Mouse (Mus musculus) thymus, adult 18-20 months (tissue): ENCODE measurements around the gene Kcnk10.

ENCODE experiments used
- DNase-seq, 2 experiments: peaks; one replicate each; pipeline ENCODE4 v3.0.0; 2022; ENCODE audit warnings: mixed read lengths in 2 of 2

The Kcnk10 gene

DNA sequence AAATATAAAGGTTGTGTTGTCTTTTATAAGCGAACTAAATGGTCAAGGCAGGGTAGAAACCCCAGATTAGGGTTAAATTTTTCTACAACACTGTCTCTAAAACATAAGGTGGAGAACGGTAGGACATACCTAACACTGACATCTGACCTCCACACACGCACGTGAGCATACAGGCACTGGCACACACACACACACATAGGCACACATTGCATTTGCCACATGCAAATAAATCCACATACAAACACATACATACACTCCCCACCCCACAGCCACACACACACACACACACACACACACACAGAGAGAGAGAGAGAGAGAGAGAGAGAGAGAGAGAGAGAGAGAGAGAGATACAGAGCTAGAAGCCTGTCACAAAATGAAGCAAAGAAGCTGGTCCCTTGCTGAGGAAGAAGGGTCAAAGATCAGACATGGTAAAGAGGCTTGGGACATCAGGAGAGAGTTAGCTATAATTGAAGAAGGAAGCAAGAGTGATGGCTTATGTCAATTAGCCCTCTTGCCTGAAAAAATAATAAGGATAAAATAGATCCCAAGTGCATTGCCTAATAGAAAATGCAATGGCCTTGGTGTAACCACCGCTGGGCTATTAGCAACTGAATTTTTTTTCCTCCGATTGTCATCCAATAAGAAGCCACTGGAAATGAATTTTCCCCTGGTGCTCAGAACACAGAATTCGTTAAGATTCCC is 58.1 kb downstream of the Kcnk10 start:
- DNase-seq, result no peak

DNA sequence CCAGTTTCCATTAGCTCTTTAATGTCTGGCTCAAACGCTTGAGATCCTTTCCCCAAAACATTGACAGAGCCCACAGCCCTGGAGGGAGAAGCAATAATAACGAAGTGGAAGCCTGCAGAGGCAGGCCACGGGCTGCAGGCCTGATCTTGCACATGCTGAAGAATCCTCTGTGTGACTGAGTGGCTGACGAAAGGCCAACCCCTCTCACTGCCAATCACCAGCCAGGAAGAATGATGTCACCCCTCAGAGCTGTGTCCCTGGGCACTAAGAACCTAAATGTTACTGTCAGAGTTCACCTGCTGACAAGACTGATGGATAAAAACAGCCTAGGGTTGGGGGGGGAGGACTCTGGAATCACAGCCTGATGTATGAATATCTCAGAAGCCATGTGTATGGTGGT is 72.5 kb downstream of the Kcnk10 start:
- DNase-seq, result no peak

DNA sequence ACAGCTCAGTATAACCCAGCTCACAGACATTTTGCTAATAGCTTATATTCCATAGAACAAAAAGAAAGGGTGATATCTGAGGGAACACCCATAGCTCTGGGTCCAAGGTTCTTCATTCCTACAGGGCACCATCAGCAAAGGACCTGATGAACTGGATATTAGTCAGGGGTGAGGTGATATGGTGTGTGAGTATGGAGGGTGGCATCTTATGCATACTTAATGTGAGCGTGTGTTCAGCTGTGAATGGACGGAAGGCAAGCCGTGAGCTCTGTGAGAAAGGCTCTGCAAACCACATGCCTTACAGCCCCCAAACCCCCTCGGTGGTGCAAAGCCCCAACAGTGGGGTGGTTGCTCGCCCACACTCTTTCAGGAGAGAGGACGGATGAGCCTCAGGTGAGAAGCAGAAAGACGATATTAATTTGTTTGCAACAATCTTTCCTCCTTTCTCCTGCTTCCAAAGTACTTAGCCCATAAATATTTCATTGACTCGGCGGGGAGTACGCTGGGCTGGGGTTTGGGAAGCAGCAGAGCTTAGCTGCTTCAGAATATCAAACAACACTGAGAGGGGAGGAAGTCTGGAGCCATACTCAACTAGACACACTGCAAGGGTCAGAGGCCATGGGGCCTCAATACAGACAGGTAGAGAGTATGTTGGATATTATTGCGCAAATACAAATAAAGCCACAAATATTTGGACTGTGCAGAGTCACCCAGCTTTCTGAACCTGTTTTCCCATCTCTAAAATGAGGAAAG is 76.4 kb downstream of the Kcnk10 start:
- DNase-seq, result no peak

DNA sequence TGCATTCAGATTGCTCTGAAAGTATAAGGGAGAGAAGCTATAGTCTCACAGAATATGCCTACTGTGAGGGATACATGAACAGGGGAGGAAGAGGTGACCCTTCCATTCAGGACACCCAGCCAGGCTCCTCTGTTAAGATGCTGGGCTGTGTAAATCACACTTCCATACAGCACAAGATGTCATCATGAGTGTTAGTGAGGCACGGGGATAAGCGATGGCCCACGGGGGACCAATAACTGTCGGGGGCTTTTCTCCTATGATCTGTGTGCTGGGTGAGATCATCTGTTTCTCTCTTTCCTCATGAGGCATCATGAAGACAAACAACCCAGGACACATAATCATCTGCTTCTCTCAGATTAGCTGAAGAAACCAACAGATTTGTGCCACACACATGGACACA is 77.1 kb downstream of the Kcnk10 start:
- DNase-seq, result no peak

DNA sequence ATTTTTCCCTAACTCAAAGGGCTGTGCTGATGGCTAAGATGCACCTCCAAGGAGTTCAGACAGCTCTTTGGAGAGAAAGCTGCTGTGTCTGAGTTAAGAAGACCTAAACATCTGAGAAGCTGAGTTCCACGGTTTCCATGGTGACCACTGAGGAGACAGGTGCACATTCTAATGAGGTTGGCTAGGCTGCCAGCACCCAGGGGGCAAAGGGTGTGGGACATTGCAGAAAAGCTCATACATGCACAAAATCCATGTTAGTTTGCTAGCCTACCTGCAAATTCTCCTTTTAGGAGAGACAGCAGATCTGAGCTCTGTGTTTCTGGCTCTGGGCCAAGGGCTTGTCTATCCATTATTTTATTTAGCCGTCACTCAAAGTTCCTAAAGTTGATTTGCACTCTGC is 96.7 kb downstream of the Kcnk10 start:
- DNase-seq, result no peak

DNA sequence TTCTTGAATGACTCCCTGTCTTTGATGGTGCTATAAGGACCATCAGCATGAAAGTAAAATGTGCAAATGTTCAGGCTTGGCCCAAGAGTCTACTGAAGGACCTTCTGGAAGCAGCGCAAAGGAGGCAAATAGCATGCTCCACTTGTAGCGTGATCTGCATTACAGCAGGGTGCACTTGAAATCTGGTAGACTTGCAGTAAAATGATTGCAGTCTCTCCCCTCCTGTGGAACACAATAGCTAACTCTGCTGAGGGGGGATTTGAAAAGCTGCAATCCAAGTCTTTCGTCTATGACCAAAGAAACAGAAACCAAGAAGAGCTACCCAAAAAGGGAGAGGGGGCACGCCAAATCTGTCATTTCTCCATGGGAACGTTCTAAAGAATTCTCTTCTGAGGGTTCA is 97.1 kb downstream of the Kcnk10 start:
- no peak for DNase-seq

DNA sequence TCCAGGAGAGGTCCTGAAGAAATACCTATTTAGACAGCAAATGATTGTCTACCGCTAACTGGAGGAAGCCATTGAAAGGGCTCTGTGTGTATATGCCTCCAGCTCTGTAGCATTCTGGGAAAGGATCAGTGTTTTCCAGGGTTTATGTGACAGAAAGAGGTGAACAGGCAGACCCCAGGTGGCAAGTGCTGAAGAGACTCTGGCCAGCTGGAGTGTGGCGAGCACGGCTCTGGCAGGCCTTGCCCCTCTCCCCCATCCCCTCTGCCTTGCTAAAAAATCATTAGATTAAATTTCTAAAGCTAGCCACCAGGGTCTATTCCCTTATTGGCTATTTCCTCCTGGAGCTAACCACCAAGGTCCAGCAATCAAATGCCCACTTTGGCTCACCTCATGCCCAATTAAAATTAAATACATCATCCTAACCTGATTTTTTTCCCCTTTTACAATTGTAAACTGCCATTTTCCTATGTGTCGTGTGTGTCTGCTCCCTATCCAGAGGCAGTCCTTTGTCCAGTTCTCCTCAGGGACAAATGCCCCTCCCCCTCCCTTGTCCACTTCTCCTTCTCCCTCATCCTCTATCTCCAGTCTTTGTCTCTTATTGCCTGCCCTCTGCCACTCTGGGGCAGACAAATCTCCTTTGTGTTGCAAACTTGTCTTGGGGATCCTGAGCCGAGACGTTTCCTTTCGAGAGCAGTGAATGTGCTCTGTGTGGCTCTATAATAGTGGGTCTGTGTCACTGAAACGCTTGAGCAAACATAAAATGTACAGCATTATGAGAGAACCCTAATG is 100.2 kb downstream of the Kcnk10 start:
- no peak for DNase-seq

DNA sequence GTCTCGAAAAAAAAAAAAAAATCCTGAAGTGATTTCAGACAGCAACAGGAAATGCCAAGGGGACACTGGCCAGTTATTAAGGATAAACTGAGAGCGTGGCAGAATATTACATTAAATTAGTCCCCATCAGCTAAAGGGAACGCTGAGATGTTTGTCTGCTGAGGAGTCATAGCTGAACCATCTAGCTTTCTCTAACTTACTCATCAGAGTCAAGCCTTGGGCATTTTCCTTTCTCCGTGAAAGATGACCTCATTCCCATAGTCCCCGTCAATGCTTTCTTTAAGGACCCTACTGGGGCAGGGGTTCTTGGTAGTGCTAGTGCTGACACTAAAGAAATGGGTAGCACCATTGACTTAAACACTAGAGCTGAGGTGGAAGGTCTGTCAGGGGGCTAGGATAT is 106.9 kb downstream of the Kcnk10 start:
- DNase-seq, result no peak

DNA sequence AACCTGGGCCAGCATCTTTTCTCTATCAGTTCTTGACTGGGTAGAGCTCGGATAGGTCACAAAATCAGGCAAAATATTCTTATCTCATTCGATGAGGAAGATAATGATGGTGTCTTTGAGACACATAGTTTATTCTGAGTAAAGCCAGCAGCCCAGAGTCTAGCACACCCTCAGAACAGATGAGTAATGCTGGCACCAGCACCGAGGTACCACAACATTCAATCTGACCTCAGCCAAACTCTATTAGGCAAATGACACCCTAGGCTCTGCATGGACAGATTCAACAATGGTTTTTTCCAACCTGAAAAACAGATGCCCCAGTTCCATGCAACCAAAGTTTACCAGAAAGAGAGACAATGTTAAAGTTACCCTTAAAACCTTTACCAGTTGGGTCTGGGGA is 108.0 kb downstream of the Kcnk10 start:
- DNase-seq, result no peak

DNA sequence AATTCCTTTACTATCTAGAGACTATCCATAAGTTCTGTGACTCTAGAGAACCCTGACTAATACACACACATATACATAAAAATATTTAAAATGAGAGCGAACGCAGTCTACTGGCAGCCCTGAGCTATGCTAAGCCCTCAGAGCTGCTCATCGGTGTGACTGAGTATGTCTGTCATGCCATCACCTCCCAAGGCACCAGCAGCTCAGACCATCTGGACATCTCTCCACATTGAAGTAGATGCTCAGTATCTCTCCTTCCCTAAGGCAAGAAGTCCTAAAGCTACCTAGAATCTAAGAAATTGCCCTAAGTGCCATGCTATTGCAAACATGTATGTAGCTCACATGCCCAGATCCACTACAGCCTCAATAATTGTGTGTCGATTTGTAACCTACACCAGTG is 110.3 kb downstream of the Kcnk10 start:
- no peak for DNase-seq

DNA sequence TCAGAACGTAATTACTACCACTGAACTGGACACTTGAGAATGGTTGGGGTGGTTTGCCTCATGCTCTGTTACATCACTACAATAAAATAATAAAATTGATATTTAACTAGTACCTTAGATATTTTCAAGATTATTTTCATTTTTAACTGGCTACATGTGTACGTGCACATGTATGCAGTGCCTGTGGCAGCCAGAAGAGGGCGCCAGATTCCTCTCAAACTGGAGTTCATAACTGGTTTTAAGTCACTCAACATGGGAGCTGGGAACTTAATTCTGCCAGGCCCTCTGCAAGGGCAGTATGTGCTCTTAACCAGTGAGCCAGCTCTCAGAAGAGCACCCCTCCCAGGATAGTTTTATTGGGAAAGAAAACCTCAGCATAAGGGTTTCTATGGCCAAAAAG is 118.2 kb downstream of the Kcnk10 start:
- DNase-seq, result no peak

DNA sequence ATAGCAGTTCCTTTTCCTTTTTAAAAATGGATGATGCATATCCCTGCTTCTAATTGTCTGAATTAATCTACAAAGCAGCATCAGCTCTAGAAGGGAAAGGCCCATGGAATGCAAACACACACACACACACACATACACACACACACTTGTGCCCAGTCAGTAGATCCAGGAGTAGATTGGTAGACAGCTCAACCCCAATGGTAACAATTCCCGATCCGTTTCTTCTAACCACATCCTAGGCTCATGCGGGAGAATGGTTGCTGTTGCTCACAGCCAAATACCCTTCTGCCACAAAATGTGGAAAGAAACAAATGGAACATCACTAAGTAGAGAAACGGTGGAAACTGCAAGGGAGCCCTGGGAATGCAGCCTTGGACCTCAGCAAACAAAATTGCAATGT is 119.2 kb downstream of the Kcnk10 start:
- DNase-seq, result no peak

DNA sequence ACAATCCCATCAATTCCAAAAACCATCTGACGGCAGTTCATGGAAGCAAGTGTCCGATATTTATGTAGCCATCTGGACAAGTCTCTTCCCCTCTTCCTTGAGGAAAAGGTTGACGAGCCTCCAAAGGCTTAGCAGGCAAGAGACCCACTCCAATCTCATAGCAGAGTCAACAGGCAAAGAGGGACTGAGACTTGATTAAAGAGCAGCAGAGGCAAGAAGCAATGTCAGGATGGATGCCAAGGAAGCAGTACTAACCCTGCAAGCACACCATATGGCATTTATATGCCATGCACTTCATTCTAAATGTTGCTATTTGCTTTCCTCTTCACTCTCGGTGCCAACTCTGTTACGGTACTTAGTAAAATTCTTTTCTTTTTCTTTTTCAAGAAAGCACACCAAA is 119.6 kb downstream of the Kcnk10 start:
- no peak for DNase-seq

DNA sequence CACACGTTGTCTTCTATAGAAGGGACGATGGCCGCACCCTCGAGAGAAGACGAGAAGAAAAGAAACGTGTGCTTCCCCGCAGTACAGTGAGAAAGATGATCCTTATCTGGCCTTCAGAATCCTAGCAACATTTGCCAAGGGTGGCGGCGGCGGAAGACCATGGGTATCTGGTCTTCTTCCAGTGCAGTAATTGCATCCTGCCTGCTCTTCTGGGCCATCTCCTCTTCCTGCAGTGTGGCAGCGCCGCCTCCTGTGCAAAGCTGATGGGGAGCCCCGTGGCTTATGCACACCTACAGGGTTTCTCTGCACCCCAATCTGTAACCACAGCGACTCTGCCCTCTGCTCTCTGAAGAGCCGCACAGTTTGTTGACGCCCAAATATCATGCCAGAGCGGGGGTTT is 124.9 kb downstream of the Kcnk10 start:
- DNase-seq, result no peak

DNA sequence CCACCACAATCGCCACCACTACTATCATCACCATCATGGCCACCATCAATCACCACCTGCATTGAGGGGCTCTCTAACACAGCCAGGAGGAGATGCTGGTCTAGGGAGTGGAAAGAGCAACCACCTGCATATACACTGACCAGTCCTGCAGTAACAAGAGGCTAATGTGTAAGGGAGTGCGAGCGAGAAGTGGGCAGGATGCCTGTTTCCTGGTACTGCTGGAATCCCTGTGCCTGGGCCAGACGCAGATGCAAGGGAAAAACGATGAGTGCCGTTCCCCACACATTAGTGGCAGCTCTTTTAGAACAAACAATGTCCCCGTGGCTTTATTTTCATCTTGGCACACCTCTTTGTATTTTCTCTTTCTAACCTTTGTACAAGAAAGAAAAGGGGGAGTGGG is 125.5 kb downstream of the Kcnk10 start:
- no peak for DNase-seq

DNA sequence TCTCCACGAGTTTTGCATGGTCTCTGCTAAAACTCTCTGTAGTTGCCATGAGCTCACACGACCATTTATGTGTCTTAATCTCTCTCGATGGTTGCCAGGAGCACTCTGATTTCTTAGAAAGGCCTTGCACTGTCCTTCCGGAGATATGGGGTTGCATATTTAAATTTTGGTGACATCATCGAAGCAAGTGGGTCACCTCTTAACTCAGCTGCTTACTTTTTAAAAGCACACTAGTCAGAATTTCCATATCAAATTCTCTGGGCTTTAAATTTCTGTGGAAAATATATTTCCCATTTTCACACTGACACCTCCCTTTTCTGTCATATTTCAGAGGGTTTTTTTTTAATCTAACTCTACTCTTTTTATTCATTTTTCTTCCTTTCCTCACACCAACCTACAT is 132.5 kb downstream of the Kcnk10 start:
- DNase-seq, result no peak

DNA sequence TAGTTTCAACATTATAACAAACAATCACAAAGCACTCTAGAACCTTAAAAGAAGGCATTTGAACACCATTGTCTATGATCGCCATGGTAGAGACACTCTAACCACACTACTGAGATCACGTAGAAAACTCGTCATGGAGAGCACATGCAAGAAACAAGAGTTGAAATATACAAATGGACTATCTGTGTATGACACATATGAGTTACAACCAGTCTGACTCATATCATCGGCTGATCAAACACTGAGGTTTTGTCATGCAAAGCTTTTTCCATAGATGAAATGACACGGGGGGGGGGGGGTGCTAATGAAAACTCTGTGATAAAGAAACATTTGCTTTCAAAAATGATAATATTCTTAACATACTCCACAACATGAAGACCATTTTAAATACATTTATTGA is 133.2 kb downstream of the Kcnk10 start:
- no peak for DNase-seq

DNA sequence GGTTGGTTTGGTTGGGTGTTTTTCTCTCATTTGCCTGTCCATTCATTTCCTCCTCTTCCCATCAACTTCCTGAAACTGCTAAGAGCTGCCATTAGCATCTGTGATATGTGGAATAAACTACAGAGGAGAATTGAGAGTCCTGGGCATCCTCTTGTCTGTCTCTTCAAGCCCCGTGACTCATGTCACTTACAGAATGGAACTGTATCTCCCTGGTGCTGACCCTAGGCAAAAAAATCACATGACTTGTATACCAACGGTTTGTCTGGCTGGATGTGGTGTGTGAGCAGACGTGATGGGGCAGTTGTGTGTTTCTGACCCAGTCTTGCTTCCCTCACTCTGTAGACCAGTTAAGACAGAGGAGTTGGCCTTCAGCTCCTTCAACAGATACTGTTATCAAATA is 134.4 kb downstream of the Kcnk10 start:
- no peak for DNase-seq

DNA sequence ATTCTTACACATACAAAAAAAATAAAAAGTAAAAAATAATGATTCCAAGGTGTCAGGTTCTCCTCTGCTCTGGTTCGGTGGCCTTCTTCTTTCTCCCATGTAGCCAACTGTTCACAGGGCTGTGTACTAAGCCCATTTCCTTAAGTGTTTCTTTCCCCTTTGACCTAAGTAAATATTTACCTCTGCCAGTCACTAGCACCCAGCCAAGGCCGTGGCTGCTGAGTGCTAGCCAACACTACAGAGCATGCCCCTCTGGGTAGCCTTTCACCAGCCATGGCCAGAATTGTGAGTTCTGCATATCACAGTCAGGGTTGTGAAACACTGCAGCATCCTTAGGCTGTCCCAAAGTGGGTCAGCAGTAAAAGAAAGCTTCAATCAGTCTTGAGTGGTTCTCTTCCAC is 140.0 kb downstream of the Kcnk10 start:
- DNase-seq, result no peak

DNA sequence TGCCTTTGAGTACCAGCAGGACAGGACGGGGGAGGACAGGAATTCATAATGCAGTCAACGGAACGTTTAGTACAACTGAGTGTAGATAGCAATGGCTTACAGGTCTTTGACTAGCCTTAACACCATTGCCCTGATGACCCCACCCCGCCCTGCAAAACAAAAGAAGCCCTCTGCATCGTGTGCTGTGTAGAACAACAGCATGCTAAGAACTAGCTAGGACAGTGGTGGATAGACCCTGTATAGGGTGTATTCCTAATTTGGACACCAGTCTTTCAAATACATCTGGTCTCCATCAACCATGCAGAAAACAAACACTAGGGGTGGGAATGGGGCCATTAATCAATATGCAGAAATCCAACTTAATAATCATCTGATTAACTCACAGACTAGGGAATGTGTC is 147.4 kb downstream of the Kcnk10 start:
- DNase-seq, result no peak

DNA sequence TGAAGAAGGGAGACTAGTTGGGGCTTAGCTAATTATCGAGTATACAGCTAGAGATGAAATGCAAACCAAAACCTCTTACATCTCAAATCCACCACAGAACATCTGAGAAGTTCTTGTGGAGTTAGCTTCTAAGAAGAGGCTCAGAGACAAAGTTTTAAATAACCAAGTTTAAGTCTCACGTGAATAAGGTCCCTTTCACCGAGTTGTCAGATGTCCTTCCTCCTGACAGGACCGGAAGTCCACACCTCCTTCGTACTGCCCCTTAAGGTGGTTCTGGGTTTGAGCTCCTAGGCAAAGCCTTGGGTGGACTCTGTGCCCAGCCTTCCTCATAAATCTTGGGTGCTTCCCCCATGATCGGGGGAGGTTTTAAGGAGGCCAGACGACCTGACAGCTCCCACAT is 156.8 kb downstream of the Kcnk10 start:
- DNase-seq, result no peak

DNA sequence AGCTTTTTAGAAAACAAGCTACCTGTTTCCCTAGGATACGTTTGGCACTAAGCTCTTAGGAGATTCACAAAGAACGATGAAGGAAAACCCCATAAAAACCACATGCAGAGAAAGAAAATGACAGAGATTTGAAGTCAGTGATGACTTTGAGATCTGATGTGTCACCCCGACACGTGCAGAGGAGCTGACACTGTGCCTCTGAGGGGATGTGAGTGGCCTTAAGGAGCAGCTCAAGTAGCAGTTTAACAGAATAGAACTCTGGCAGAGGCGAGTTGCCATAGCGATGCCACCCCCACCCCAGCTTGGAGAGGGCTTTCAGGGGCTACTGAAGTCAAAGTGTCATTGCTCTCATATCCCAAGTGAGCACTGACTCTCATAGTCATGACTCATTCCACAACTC is 158.3 kb downstream of the Kcnk10 start:
- no peak for DNase-seq

DNA sequence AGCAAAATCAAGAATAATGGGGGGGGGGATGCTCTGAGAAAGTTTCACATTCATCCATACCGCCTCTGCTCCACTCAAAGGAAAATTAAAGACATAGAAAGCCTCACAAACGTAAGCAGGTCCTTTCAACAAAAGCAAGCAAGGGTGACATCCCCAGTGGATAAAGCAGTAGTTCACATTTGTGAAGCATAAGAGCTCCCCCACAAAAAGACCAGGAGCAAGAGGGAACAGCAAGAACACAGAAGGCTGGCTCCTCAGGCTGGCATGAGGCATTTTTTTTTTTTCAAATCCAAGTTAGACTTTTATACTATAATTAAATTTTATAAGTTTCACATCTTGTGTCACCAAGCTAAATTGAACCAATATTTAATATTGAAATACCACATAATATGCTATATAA is 168.5 kb downstream of the Kcnk10 start:
- DNase-seq, result no peak

DNA sequence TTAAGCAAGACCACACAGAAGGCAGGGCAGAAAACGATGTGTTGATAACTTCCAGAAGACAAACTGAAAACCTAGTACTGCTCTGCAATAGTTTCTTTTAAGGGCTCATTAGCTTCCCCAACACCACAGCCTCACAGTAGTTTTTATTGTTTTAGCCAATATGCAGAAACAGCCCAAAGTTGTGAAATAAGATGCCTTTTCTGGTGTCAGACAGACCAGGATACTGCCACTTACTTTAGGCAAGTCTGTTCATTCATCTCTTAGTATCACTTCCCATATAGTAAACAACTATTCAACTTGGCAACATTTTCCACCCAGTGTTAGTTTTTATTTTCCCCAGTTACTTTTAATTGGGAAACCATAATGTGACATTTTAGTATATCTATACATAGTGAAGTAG is 171.5 kb downstream of the Kcnk10 start:
- DNase-seq, result no peak
